Mouse (Mus musculus) CH12.LX (cell line): ENCODE results near the gene Fcgr4. TPM values are rescaled to one million over a fixed set of nuclear protein-coding genes. Genes with fewer than 3 reads are reported as not detected.
"Not testable (repeated sequence)": the region's sequence is repeated elsewhere in the genome, so short reads cannot be mapped to it uniquely, and the experiment has no call there.

Experiments used
- DNase-seq: peaks from one replicate; pipeline ENCODE4 v3.0.0-alpha.2; 2013; ENCODE audit errors: extremely low read depth
- H3K27ac ChIP-seq: 2 replicates; pipeline ENCODE4 v1.5.1; 2012; ENCODE audit warnings: low read depth, mild to moderate bottlenecking, control low read depth, moderate library complexity; ENCODE audit not compliant: insufficient read depth
- H3K27me3 ChIP-seq: replicated peaks from 2 replicates; pipeline ENCODE3; 2012; ENCODE audit warnings: inconsistent platforms
- H3K36me3 ChIP-seq, 2 experiments: replicated peaks in 1 of 2; 2 replicates each; pipeline versions ENCODE3 to v1.6.1; 2012; ENCODE audit warnings: inconsistent platforms in 1 of 2, low read length in 1 of 2, mild to moderate bottlenecking in 1 of 2, mixed read lengths in 1 of 2, moderate library complexity in 1 of 2; ENCODE audit not compliant: control insufficient read depth in 1 of 2, insufficient read depth in 1 of 2
- H3K4me1 ChIP-seq, 2 experiments: 2 replicates each; pipeline ENCODE4 v1.6.1; 2012; ENCODE audit warnings: inconsistent platforms in 1 of 2, moderate library complexity in 1 of 2; ENCODE audit not compliant: insufficient read depth in 2 of 2, control insufficient read depth in 1 of 2
- H3K4me2 ChIP-seq: 2 replicates; pipeline ENCODE4 v1.6.1; 2012; ENCODE audit warnings: low read depth, mild to moderate bottlenecking, control low read depth; ENCODE audit not compliant: poor library complexity, insufficient read depth, severe bottlenecking
- H3K4me3 ChIP-seq, 3 experiments: fragments of 150-350 bp in 1 of 3; sonication (generic) in 1 of 3; replicated peaks in 1 of 3; 2 replicates each; pipeline versions ENCODE3 to v1.5.1; 2011 to 2012; ENCODE audit warnings: low read depth in 2 of 3, low read length in 2 of 3, mild to moderate bottlenecking in 2 of 3, moderate library complexity in 2 of 3, control low read depth in 1 of 3, improper control_type of control experiment in 1 of 3, inconsistent platforms in 1 of 3, mixed read lengths in 1 of 3; ENCODE audit not compliant: poor library complexity in 1 of 3
- H3K79me2 ChIP-seq: replicated peaks from 2 replicates; pipeline ENCODE4 v1.6.1; 2012; ENCODE audit warnings: mild to moderate bottlenecking, moderate library complexity; ENCODE audit not compliant: control insufficient read depth, poor library complexity, insufficient read depth, severe bottlenecking; ENCODE audit errors: extremely low read depth
- H3K9ac ChIP-seq: 2 replicates; pipeline ENCODE4 v1.6.1; 2012; ENCODE audit warnings: low read depth, mild to moderate bottlenecking, control low read depth, moderate library complexity; ENCODE audit not compliant: insufficient read depth
- H3K9me3 ChIP-seq: replicated peaks from 2 replicates; pipeline ENCODE3; 2012; ENCODE audit warnings: low read length, inconsistent platforms, mixed read lengths
- ELF1 ChIP-seq: IDR thresholded peaks from 2 replicates; pipeline ENCODE4 v1.6.1; 2014; ENCODE audit warnings: low read depth, mild to moderate bottlenecking, inconsistent platforms, low read length, improper control_type of control experiment
- TBP ChIP-seq: conservative IDR thresholded peaks from 2 replicates; pipeline ENCODE4 v1.6.1; 2011; ENCODE audit warnings: low read depth, low read length, improper control_type of control experiment
- dilution Hi-C: fragments of 300-500 bp; cut with MboI; formaldehyde crosslinking; loops from 2 replicates; pipeline ENCODE4 v1.14.3; 2020; ENCODE audit warnings: low sequenced_read_pairs; ENCODE audit not compliant: extremely low pct_unique_long_range_greater_than_20kb, extremely low pct_ligation_motif_present
- in situ Hi-C: fragments of 300-500 bp; cut with MboI; formaldehyde crosslinking; loops from 3 replicates; pipeline ENCODE4 v1.14.3; 2019; ENCODE audit warnings: low sequenced_read_pairs, low pct_ligation_motif_present, low pct_unique_long_range_greater_than_20kb, mixed read lengths
- polyA plus RNA-seq: library from polyadenylated mRNA; unstranded; fragments of >175 nt; gene quantifications from 2 replicates; pipeline ENCODE4 v1.2.1, GENCODE M21; 2012; ENCODE audit warnings: low read depth; ENCODE audit not compliant: insufficient read length
- total RNA-seq, 2 experiments: library from RNA; depleted of rRNA; stranded (reverse); fragments of 300-350 nt in 1 of 2; fragments of >200 nt in 1 of 2; gene quantifications; 2 replicates each; pipeline ENCODE4 v1.2.3; 2012 to 2014

The Fcgr4 gene
- total and polyA plus RNA-seq, 3 experiments, result 41.8 to 56.8 (median 52.8) TPM

DNA sequence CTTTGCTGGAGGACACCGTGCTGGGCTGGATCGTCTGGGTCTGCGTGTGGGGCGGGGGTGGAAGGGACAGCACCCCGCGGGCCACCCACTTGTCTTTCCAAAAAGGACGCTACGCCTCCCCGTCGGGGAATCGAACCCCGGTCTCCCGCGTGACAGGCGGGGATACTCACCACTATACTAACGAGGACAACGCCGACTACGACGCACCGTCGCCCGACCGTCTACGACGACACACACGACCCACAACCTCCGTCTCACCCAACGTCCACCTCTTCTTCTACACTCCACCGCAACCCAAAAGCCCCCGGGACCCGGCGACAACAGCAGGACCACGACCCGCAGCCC lies 46.5 kb downstream of the Fcgr4 start:
- in situ Hi-C loops, result not testable (repeated sequence)
- peak; percentile 43; the same call in 1 of the 2 replicates for TF ChIP-seq ELF1

DNA sequence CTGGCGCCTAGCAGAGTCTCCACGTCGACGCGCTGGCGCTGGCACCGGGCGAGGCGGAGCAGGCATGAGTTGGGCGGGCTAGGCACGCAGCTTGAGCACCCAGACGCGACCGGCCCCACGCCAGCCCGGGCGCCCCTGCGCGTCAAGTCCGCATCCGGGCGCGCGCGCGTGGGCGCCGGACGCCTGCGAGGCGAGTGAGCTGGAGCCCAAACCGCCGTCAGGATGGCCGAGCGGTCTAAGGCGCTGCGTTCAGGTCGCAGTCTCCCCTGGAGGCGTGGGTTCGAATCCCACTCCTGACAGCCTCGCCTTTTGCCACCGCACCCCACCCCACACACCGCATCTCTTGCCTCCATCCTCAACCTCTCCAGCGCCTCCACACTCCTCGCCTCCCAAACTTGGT lies 47.0 kb downstream of the Fcgr4 start:
- H3K27me3 ChIP-seq, H3K9ac ChIP-seq, DNase-seq, H3K79me2 ChIP-seq, dilution Hi-C loops, H3K27ac ChIP-seq, H3K36me3 ChIP-seq, H3K4me2 ChIP-seq, H3K4me1 ChIP-seq, in situ Hi-C loops, H3K9me3 ChIP-seq: not testable (repeated sequence)
- H3K4me3 ChIP-seq, result peak overlapping the region in 1 of 3 experiments; percentile 40
- TF ChIP-seq TBP, result peak; percentile 75

More for the DNA sequence above, 46.5 kb downstream of the Fcgr4 start:
- H3K36me3 ChIP-seq, H3K27me3 ChIP-seq, H3K27ac ChIP-seq, H3K79me2 ChIP-seq, DNase-seq, dilution Hi-C loops, H3K4me1 ChIP-seq, H3K9ac ChIP-seq, H3K4me2 ChIP-seq, H3K9me3 ChIP-seq: not testable (repeated sequence)
- H3K4me3 ChIP-seq, result peak overlapping the region in 2 of 3 experiments; percentile 26 to 31

DNA sequence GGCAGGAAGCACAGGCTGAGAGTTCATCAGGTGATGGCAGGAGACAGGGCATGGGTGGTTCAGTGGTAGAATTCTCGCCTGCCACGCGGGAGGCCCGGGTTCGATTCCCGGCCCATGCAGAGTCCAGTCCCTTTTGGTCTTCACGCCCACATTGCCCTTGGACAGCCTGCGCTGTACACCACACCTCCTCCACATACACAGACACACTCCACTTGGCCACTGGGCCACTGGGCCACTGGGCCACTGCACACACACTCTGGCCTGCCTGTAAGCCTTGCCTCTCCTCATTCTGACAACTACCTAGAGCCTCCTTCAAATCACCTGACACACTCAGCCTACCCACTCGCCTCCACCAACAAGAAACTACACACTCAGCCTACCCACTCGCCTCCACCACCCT lies 47.9 kb downstream of the Fcgr4 start:
- H3K4me1 ChIP-seq, in situ Hi-C loops, H3K79me2 ChIP-seq, H3K36me3 ChIP-seq, H3K4me2 ChIP-seq, H3K27ac ChIP-seq, DNase-seq, H3K4me3 ChIP-seq, H3K27me3 ChIP-seq, dilution Hi-C loops, H3K9me3 ChIP-seq, H3K9ac ChIP-seq: not testable (repeated sequence)
- TF ChIP-seq TBP, result 0 out of 2 replicates have a peak, but pooled peaks have one; percentile 28
- 0 out of 2 replicates have a peak, but pooled peaks have one; percentile 6 for TF ChIP-seq ELF1

- H3K79me2 ChIP-seq, H3K4me3 ChIP-seq, H3K4me2 ChIP-seq, in situ Hi-C loops, H3K27ac ChIP-seq, H3K9me3 ChIP-seq, DNase-seq, dilution Hi-C loops, H3K27me3 ChIP-seq, H3K36me3 ChIP-seq, H3K4me1 ChIP-seq, H3K9ac ChIP-seq: not testable (repeated sequence)
Observed at GRCm38 (mm10) chr1:171067928-171068327, 49.2 kb downstream of the Fcgr4 start.

DNA sequence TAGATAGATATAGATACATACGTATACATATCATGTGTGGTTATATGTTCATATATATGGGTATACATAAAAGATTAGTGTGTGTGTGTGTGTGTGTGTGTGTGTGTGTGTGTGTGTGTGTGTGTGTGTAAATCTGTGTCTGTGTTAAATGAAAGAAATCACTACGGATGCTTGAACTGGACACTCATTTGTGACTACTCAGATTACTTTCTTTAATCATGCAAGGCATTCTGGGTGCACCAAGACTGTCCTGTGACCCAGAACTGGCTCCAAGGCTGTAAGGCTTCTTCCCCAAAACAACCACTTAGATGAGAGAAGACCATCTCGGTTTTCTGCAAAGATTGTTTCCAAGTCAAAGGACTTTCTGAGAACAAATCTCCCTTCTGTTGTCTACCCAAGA lies 50.8 kb downstream of the Fcgr4 start:
- H3K27ac ChIP-seq, H3K4me1 ChIP-seq, H3K27me3 ChIP-seq, H3K4me3 ChIP-seq, H3K9ac ChIP-seq, H3K36me3 ChIP-seq, in situ Hi-C loops, H3K4me2 ChIP-seq, DNase-seq, H3K79me2 ChIP-seq, dilution Hi-C loops, H3K9me3 ChIP-seq: not testable (repeated sequence)

DNA sequence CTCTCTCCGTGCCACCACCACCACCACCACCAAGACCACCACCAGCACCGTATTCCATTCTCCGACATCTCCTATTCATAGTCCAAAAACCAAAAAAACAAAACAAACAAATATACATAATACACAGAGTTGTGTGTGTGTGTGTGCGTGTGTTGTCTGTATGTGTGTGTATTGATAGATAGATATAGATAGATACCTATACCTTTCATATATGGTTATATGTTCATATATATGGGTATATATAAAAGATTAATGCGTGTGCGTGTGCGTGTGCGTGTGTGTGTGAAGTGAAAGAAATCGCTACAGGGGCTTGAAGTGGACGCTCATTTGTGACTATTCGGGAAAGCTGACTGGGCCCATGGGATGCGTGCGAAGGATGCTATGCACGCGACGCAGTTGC lies 52.2 kb downstream of the Fcgr4 start:
- H3K4me1 ChIP-seq, H3K4me3 ChIP-seq, H3K9me3 ChIP-seq, H3K4me2 ChIP-seq, dilution Hi-C loops, H3K27me3 ChIP-seq, H3K36me3 ChIP-seq, H3K9ac ChIP-seq, H3K79me2 ChIP-seq, DNase-seq, H3K27ac ChIP-seq, in situ Hi-C loops: not testable (repeated sequence)
